25 mouse cellular contexts compared by ENCODE assay signal in genomic region chr2:72018736-72019135, GRCm38 (mm10). TPM values are rescaled to one million over a fixed set of nuclear protein-coding genes. Genes with fewer than 3 reads are reported as not detected.
DNase-seq lines count a peak whose midpoint lies in the region; TF ChIP-seq lines count a peak whose summit lies in the region.
"Had no signal": no experiment of that assay in that cellular context is flagged by ENCODE, and none has a peak within 500 bp of the region (broad histone marks: within the 10 kb centered on the region; RNA-seq: fewer than 3 reads in every experiment).

No protein-coding gene starts in this region.

- WGBS in cerebellum, adult 2 months, result 19% methylated on average over 1 of the region's 1 CpGs

- no peak for DNase-seq in cerebellum, adult 2 months
- no peak for DNase-seq in cerebellum, postnatal 36 days
- no peak for DNase-seq in layer of hippocampus, adult 2 months (ENCODE audit: low spot score in 2 of 2)
- DNase-seq in layer of hippocampus, postnatal 14 days (ENCODE audit: low spot score in 2 of 2), result no peak
- DNase-seq in ES-E14 (ENCODE audit: low read depth, low spot score), result peak; percentile 51
- peak; percentile 94 for DNase-seq in ZHBTc4 (ENCODE audit: low read depth, low spot score)
- DNase-seq in lung, adult 18-20 months, result no peak
- no peak for DNase-seq in right cerebral cortex, postnatal 10 days (ENCODE audit: low spot score in 2 of 2)
- DNase-seq: adrenal gland, adult 8-10 months; adrenal gland, postnatal 25 days; cerebellum, adult 11-12 months; cerebellum, adult 9-10 months; cerebellum, postnatal 14 days; gastrocnemius, postnatal 25 days; heart, adult 2 months; kidney, adult 11 months had no signal

- no peak overlapping the region for H3K9ac ChIP-seq in ES-E14 (ENCODE audit: insufficient read depth, low read depth, low read length, poor library complexity, severe bottlenecking)
- H3K9ac ChIP-seq: embryonic facial prominence, embryonic 13.5 days; forebrain, embryonic 13.5 days; heart, embryonic 13.5 days; hindbrain, embryonic 12.5 days; hindbrain, embryonic 15.5 days had no signal

- in situ Hi-C loops in ES-E14 (cut with MboI; ENCODE audit: low sequenced_read_pairs in 2 of 2, unreplicated experiment in 2 of 2), result no loop called here

- TF ChIP-seq POLR2A in cerebellum, adult 2 months (IDR thresholded peaks at IDR 0.05; ENCODE audit: borderline replicate concordance, insufficient read depth, low read length), result no peak

- H3K4me1 ChIP-seq in cerebellum, adult 2 months (ENCODE audit: control insufficient read depth, insufficient read depth, low read length), result peaks cover 45% of the 10 kb centered on the region
- H3K4me1 ChIP-seq in ES-E14 (ENCODE audit: control insufficient read depth in 2 of 2, insufficient read depth in 2 of 2, low read length in 2 of 2, poor library complexity in 1 of 2), result peaks cover 0 to 15% of the 10 kb centered on the region in 2 experiments; a peak in 2 of 4 replicates
- H3K4me1 ChIP-seq: embryonic facial prominence, embryonic 10.5 days; embryonic facial prominence, embryonic 13.5 days; forebrain, embryonic 10.5 days; heart, embryonic 13.5 days; hindbrain, embryonic 12.5 days had no signal

- H3K4me3 ChIP-seq in cerebellum, adult 2 months (replicated peaks; ENCODE audit: insufficient read depth, low read depth, low read length), result no peak overlapping the region
- H3K4me3 ChIP-seq in layer of hippocampus, adult 2 months, result no peak overlapping the region
- no peak overlapping the region for H3K4me3 ChIP-seq in ES-E14 (ENCODE audit: insufficient read depth in 1 of 2, low read depth in 1 of 2, low read length in 2 of 2, poor library complexity in 1 of 2, severe bottlenecking in 1 of 2)
- H3K4me3 ChIP-seq: embryonic facial prominence, embryonic 10.5 days; embryonic facial prominence, embryonic 13.5 days; erythroblast, embryonic 14.5 days; forebrain, embryonic 10.5 days; forebrain, embryonic 13.5 days; heart, adult 2 months; heart, embryonic 10.5 days; heart, embryonic 13.5 days; hindbrain, embryonic 12.5 days; hindbrain, embryonic 15.5 days had no signal

- H3K36me3 ChIP-seq in ES-E14 (ENCODE audit: control insufficient read depth, insufficient read depth, low read length, poor library complexity, severe bottlenecking), result no peaks in the 10 kb centered on the region
- H3K36me3 ChIP-seq: embryonic facial prominence, embryonic 10.5 days; embryonic facial prominence, embryonic 13.5 days; forebrain, embryonic 10.5 days; heart, embryonic 10.5 days; heart, embryonic 13.5 days; hindbrain, embryonic 12.5 days; hindbrain, embryonic 15.5 days had no signal

- H3K27ac ChIP-seq in cerebellum, adult 2 months (ENCODE audit: insufficient read depth, low read length), result 0 out of 2 replicates have a peak overlapping the region, but pooled peaks have one; percentile 1
- peak overlapping the region; percentile 44 for H3K27ac ChIP-seq in layer of hippocampus, adult 2 months
- H3K27ac ChIP-seq in ES-E14 (ENCODE audit: insufficient read depth, low read depth, low read length, poor library complexity, severe bottlenecking), result no peak overlapping the region
- H3K27ac ChIP-seq: embryonic facial prominence, embryonic 10.5 days; embryonic facial prominence, embryonic 13.5 days; forebrain, embryonic 10.5 days; forebrain, embryonic 13.5 days; heart, adult 2 months; heart, embryonic 10.5 days; heart, embryonic 13.5 days; hindbrain, embryonic 12.5 days; hindbrain, embryonic 15.5 days had no signal

- TF ChIP-seq CTCF in cerebellum, adult 2 months (IDR thresholded peaks at IDR 0.05; ENCODE audit: borderline replicate concordance, insufficient read depth, low read depth, low read length), result no peak
- no peak for TF ChIP-seq CTCF in layer of hippocampus, adult 2 months (conservative IDR thresholded peaks at IDR 0.05)

- H3K27me3 ChIP-seq in cerebellum, adult 2 months (ENCODE audit: control insufficient read depth, insufficient read depth, low read length), result no peaks in the 10 kb centered on the region
- H3K27me3 ChIP-seq: embryonic facial prominence, embryonic 13.5 days; heart, embryonic 13.5 days; hindbrain, embryonic 12.5 days; hindbrain, embryonic 15.5 days had no signal

- no peaks in the 10 kb centered on the region for H3K9me3 ChIP-seq in ES-E14 (ENCODE audit: control insufficient read depth, insufficient read depth, low read depth, low read length)
- H3K9me3 ChIP-seq: embryonic facial prominence, embryonic 10.5 days; embryonic facial prominence, embryonic 13.5 days; forebrain, embryonic 10.5 days; forebrain, embryonic 13.5 days; heart, embryonic 10.5 days; heart, embryonic 13.5 days; hindbrain, embryonic 12.5 days; hindbrain, embryonic 15.5 days had no signal

TF ChIP-seq in ES-E14, 5 proteins besides CTCF, POLR2A, EP300 and RAD21:
- no peak for TF ChIP-seq MAFK (IDR thresholded peaks at IDR 0.05; ENCODE audit: insufficient read depth, low read depth, low read length)
- no peak for TF ChIP-seq HCFC1 (IDR thresholded peaks at IDR 0.05; ENCODE audit: borderline replicate concordance, insufficient read depth, low read length)
- TF ChIP-seq ZNF384 (IDR thresholded peaks at IDR 0.05; ENCODE audit: low read depth, low read length), result no peak
- TF ChIP-seq ZC3H11A (IDR thresholded peaks at IDR 0.05; ENCODE audit: borderline replicate concordance, low read depth, low read length), result no peak
- TF ChIP-seq CHD2 (IDR thresholded peaks at IDR 0.05; ENCODE audit: low read depth, low read length), result no peak

RNA-seq across cellular contexts. Expression of gene Rapgef4, which starts 37.7 kb away (rescaled TPM):
- polyA plus RNA-seq in cerebellum, adult 2 months (2012; rRNA removed), result 192 and 200 TPM in 2 replicates
- 100 to 1,000 TPM; 381 TPM for total RNA-seq in layer of hippocampus, adult 2 months (2021)
- 100 to 1,000 TPM; 208 to 217 TPM for total RNA-seq in layer of hippocampus, postnatal 14 days (2021)
- 3.4 and 4.2 TPM in 2 replicates for total RNA-seq in ES-E14 (2012; rRNA removed)
- polyA plus RNA-seq: erythroblast, embryonic 14.5 days had no signal

Comparison
In these comparisons a context has a peak if more than half of its experiments do, and no peak if none do; other contexts are left out.
1. DNase-seq: peak in ES-E14 (single experiment) and ZHBTc4 (single experiment); none in cerebellum, adult 2 months (0 of 2), cerebellum, postnatal 36 days (0 of 2), layer of hippocampus, adult 2 months (0 of 2), layer of hippocampus, postnatal 14 days (0 of 2), lung, adult 18-20 months (0 of 2) and right cerebral cortex, postnatal 10 days (0 of 2).
2. RNA of gene Rapgef4, which starts 37.7 kb away (total RNA-seq): 381 TPM in layer of hippocampus, adult 2 months and 208 to 217 TPM in layer of hippocampus, postnatal 14 days; 3.4 to 4.2 TPM in ES-E14; every median in the first group is over 10 times any median in the second.